Mouse (Mus musculus): ENCODE results near the gene Bach2.

Gene Bach2

DNA sequence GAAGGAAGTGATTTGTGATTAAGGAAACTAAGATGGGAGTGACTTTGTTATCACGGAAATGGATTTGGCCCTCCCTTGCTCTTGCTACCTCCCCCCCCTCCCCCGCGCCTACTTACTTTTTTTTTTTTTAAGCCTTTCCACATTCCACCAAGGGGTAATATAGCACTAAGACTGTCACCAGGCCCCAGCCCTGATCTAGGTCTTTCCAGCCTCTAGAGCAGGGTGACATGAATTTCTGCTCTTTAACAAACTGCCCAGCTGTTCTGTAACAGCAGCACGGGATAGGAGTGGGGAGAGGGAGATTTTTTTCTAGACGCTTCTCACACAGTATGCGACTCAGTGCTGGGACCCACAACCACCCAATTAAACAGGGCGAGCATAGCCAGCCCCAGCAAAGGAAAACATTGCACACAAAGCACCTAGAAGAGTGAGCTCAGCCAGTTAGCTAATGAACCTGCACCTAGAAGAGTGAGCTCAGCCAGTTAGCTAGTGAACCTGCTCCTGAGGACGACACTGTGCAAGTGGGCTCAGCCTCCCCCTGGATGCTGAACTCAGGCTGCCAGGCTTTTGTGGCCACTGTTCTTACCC, 10.5 kb upstream of the Bach2 start:
- no peak for DNase-seq

DNA sequence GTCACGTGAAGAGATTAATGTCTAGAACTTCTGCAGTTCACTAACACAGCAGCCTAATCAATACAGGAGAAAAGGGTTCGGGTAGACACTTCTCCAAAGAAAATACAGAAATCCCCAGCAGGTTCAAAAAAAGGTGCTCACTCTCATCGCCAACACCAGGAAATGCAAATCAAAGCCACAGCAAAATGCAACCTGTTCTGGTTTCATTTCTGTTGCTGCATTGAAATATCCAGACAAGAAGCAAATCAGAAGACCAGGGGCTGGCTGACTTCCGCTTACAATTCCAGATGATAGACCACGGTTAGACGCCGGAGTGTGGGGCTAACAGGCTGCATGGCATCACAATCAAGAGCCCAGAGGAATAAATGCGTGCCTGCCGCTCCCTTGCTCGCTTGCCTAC, 9.3 kb upstream of the Bach2 start:
- no peak for DNase-seq

DNA sequence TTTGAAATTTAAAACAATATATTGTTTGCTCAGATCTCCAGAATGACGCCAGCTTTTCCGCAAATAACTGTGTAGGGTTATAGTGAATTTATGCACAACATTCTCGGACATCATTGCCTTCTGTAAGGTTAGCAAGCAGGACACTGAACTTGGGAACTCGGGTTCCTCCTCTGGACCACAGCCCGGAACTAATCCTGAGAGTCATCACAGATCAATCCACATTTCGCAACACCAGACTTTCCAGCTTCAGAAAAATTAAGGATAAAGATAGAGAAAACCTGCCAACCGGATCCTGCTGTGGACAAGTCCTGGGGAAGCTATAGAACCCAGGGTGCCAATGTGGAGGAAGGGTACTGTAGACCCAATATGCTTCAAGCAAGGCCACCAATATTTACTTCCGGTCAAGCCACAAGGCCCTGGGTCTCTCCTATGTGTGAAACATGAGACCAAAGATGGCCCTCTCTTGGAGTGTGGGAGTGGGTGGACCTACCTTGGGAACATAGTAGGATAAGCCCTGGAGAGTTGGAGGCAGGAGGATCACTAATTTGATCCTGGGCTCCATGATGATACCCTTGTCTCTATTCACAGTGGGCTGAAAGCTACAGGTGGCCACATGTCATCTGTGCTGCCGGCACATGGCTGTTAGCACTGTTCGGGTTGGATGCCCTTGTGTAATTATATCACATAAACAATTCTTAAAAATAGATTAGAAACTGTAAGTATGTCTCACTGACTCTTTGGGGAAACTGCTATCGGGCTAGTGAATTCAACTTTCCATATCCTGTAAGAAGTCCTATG, 7.1 kb upstream of the Bach2 start:
- DNase-seq = no peak

DNA sequence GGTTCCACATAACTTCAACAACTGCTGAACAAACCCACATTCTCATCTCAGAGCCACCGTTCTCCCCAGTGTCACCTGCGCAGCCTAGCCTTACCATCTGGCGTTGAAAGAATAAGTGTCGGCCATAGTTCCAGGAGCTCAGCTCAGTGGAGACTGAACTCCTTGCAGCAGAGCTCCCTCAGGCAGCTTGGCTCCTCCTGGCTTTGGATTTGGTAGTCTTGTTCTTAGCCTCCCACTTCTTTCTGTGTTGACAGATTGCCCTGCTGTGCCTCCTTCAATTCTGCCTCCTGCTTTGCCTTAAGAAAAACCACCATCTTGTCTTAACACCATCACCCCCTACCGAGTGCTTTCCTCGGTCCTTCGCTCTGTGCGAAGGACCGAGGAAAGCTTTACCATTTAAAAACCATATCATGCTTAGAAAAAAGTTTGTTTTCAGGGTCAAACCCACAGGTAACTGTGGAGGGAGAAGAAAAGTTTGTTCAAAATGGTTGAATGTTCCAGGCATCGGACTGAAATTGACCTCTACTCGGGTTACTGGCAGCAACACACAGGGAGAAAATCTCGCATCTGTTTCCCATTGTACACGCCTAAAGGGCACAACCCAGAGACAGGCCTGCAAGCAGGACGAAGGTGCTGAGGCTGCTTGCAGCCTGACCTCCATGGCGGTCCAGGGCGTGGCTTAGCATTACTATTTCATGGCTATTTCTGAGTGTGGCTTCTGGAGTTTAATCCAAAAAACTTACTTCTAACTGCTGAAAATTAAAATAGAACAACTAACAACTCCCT, 2.5 kb upstream of the Bach2 start:
- peak; percentile 57 for DNase-seq

DNA sequence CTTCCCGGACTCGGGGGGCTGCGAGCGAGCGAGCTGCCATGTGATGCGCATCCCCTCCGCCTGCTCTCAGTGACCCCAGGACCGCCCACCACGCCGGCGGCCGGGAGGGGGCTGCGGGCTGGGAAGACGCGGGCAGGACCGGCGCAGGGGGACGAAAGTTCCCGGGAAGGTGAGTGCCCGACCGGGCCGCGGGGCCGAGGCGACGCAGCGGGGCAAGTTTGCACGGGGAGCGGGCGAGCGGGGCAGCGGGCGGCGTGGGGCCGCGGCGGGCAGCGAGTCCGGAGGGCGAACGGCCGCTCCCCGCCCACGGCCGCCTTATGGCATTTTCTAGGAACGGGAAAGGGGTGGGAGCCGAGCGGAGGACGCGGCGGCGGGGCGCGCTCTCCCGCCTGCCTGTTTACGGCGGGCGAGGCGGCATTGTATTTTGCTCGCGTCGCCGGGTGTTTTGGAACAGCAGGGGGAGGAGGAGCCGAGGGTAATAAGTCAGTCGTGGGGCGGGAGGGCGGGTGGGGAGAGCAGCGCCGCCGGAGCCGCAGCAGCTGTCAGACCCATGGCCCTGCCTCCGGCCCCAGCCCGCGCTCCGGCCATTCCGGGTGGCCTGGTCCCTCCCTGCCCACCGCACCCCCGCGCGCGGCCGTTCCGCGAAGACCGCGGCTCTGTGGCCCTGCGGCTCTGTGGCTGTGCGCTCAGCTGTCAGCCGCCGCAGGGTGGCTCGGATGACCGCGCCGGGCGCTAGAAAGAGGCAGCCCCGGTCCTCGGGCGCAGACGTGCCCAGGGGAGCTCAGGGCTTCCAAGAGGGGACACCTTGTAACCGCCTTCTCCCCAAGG, 531 bp downstream of the Bach2 start:
- peak; percentile 46 for DNase-seq

DNA sequence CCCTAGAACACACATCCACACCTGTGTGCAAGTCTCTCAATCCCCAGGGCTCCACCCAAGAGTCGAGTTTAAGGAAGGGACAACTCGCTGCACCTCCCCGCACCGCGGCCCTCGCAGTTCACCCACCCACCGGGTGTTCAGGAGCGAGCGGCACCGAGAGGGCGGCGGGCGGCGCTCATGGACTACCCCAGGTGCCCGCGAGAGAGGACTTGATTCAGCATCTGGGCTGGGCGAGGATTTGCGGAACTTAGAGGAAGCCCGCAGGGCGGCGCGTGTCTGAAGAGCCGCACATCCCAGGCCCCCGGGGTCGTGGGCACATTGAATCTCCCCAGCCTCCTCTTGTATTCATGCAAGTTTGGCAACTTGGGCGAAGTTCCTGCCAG, 1.1 kb downstream of the Bach2 start:
- peak; percentile 48 for DNase-seq

DNA sequence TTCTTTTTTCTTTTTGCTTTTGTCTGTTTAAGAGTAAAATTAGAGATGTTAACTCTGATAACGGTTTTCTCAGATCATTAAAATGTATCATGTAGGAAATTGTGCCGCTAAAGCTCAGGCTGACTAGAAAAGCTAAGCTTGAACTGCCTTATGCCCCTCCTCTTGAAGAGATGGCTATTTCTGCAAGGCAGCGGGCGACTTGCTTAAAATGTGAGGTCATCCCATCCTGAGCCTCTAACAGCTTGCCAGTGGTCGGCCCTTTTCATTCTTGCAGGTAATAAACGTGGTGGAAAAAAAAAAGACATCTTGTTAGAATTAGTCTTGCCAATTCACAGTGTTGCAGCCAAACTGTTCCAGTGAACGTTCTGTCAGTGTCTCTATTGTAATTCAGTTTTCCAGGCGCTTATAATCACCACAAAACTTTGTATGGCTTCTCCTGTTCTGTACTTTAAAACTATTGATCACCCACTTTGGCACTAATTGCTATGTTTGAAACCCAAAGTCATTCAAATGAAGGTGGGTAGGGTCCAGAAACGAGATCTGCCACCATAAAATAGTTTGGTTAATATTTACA, 1.9 kb downstream of the Bach2 start:
- no peak for DNase-seq

DNA sequence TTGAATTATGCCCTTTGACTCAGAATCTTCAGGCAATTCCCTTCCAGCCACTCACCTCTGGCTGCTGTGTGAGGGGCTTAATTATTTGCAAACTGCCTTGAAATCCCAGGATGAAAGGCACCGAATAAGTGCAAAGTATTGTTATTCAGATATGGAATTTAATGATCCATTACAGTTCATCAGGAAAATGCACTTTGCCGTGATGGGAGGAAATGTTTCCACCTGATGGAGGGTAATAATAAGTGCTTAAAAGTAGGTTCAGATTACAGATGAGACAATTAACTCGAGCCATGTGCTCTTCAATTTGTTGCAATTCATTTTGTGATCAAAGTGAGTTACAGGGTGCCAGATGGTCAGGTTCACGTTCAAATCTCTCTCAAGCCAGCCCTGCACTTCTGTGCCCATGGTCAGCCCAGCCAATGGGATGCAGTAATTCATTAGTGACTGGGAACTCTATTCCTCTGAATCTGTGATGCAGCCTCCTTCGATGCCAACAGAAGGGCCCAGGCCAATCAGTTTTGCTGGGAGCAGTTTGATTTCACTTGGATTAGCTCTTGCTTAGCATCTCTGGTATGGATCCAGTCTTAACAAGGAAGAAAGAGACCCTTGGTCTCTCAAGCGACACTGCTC, 2.9 kb downstream of the Bach2 start:
- DNase-seq = no peak

DNA sequence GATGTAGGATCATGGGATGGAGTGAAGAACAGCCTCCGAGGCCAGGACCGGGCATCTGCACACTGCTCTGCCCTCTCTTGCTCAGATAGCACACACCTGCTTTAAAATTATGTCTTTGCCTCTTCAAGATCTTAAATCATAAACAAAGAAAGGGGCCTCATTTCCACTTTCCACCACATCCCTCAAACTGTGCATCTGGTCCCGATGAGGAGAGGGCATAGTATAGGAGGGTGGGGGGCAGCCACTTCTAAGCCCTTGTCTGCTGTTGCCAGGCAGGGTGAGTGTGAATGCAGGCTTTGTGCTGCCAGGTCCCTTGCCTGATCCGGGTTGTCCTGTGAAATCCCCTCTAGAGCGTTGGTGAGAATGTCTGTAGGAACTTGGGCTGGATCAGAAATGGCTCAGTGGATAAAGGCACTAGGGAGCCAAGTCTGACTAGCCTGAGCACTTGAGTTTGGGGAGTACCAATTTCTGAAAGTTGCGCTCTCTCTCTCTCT, 3.6 kb downstream of the Bach2 start:
- no peak for DNase-seq

DNA sequence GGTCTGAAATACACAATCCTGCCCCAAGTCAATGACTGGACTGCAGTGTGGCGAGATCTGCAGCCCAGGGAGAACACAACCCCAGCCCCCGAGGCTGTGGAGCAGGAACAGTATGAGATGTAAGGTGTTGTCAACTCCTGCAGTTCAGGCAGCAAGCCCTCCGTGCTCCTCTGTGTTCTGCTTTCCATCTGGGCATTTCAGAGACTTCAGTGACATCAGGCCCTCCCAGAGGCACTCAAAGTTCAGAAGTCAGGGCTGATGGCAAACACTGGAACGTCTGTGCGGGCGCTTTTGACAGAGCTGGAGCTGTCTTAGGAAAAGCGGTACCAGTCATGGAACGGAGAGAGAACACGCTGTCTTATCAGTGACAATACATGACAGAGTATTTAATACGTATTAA, 4.9 kb downstream of the Bach2 start:
- no peak for DNase-seq

DNA sequence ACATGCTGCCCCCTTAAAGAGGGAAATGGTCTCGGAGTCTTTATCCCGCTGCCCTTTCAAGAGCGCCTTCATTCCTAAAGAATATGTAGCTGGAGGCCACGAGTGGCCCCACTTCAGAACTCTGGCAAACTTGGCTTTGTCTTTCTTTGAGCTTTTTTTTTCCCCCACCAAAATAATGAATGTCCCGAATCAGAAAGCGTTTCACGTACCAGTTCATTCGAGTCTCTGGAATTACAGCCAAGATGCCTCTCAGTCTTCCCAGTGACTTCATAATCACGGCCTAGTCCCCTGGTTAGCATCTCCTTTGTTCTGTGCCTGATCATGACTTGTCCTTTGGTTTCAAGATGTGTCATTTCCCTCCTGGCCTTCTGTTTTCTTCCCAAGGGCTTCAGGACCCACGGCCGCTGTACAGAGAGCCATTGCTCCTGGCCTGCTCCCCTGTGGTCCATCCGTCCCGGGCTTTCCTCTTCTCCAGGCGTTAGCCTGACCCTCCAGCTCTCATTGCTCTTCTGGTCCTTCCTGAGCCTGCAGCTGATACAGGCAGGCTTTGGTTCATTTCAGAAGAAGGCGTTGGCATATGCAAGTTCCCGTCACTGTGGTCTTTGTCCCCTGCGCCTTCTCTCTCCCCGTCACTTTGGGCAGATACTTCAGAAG, 5.6 kb downstream of the Bach2 start:
- DNase-seq = no peak

DNA sequence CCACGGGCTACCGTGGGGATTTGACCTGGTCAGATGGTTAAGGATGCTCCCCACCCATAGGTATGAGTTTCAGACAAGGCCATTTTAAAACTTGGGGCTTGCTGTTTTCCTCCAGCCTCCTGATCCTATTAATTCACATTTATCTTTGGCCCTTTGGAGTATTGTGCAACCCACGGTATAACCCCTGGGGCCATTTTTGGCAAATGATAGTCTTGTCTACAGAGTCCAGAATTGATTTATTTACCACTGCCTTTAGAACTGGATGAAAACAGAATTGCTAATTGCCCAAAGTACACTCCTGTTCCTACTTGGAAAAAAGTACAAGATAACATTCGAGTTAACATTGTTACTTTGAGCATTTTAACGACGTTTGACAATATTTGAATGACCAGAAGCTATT, 7.0 kb downstream of the Bach2 start:
- DNase-seq = no peak

DNA sequence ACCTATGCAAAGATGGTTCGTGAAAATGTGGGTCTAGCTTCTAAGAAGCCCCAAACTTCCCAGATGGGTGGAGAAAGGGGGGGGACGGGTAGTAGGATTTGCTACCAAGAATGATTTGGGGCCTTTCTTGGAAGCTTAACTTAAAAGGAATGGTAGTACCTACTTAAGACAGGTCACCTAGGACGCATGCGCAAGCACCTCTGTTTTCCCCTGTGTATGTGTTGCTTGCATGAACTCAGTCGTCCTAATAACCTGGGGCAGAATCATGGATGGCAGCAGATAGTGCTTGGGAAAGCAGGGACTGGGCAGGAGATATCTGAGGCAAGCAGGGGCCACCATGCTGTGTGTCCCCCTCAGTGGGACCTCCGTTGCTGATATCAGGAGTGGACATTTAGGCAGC, 7.4 kb downstream of the Bach2 start:
- DNase-seq = no peak

DNA sequence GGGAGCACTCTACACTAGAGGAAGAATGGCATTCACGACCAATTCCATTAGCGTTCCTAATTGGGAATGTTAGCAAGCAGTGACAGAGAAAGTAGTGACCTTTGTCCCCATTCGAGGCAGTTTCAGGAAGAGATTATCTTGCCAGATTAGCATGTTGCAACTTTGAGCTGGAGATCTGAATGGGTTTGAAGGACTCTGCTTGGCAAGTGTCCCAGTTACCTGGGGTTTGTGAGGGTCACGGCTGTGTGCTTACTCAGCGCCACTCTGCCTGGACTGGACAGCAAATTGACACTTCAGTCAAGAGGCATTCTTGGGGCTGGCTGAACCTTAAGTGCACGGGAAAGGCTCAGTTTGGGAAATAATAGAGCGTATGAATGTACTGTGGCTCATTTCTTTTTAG, 8.2 kb downstream of the Bach2 start:
- no peak for DNase-seq

DNA sequence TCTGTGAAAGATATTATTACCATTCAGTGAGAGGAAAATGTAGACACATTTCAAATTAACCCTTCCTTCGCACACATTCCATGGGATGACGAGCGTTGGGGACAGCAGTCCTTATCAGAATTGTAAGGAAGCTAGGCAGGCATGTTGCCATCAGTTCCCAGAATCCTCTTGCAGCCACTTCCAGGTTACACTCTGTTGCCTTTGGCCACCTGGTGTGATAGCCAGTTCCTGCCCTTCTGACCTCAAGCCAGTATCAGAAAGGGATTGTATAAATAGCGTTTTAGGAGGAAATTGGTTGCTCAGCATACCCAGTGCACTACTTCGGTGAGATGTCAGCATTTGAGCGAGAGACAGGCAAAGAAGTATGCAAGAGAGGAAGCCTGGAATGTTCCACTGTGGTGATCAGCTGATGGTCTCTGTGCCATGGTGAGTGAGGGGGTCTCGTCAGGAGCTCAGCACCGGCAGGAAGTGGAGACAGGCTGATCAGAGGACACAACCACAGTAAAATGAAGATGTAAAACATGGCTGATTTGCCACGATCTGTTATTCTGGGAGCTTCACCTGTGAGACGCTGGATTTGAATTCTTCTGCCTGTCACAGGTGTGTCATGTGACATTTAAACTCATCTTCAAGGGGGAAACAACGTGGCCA, 9.0 kb downstream of the Bach2 start:
- DNase-seq = no peak

DNA sequence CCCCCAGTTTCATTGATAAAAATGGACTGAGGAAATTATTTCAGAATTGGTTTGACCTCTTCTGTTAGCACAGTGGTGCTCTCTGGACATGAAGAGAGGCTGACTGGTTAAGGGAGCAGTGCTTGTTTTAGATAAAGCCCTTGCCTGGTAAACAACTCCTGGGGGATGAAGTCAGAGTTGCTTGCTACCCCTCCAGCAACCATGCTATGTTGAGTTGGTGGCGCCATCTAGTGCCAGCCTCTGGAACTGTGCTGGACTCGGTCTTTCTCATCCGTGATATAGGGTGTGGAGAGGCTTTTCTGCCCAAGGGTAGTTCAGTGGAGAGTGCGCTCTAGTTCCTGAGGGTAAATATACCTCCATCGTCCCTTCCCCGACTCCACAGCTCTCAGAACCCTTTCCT, 9.6 kb downstream of the Bach2 start:
- peak; percentile 57 for DNase-seq

DNA sequence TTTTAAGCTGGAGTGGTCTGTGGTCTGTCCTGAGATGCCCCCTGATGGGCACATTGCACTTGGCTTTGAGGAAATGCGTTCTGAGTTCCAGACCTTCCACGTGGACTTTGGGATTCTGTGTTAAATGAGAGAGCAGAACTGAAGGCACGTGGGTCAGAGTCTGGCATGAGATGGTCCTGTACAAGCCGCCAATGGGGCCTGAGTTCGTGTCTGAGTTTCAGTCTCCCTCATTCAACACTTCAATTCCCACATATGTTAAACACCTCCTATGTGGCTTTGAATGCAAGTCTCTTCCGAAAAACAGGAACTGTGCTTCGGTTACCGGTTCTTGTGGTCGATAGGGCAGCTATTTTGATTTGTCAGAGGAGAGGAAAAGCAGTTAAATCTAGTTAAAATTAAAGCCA, 10.4 kb downstream of the Bach2 start:
- DNase-seq = no peak

DNA sequence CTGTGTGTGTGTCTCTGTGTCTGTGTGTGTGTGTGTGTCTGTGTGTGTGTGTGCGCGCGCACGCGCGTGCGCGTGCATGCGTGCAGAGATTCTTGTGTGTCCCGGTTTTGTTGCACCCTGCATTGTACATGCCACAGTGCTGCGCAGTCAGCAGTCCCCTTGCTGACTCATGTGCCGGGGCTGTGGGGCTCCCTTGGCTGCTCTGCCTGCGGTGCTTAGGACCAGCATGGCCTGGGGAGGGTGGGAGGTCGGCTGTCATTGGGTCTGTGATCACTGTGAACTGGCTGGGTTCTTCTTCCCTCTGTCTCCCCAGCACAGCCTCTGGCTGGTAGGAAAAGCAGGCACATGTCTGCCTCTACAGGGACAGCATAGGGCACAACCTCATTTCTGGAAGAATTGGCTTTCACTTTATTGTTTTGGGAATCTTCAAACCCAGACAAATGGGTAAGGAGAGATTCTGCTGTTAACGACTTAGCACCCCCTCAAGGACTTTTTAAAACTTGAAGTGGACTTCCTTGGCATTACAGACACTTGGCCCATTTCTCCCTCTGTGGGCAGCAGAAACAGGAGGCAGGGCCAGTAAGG, 11.2 kb downstream of the Bach2 start:
- peak; percentile 34 for DNase-seq

DNA sequence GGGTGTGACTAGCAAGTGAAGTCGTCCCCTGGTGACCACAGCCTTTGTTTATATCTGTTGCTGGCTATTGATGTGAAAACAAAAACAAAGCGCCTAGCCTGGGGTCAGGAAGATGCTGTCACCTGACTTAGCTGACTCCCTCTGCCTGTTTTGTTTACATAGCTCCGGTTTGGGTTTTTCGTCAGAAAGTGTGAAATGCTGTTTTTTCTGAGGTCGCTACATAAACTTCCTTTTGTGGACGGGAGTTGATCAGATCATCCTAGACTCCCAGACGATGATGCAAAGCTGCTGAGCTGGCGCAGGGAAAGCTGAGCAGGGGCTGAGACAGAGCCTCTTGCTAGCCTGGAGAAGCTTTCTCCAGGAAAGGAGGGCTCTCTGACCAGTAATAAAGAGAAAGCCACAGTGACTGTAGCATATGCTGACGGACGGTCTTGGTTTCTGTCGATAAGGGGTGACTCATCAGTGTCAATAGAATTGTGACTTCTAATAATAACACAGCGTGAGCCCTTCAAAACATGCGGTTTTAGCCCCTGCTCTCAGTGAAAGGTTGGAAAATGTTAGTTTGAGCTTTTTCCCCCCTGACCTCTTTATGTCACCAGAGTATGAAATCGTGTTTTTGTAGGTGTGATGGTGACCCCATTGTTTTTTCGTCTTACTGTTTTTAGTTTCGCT, 11.9 kb downstream of the Bach2 start:
- peak; percentile 58 for DNase-seq

DNA sequence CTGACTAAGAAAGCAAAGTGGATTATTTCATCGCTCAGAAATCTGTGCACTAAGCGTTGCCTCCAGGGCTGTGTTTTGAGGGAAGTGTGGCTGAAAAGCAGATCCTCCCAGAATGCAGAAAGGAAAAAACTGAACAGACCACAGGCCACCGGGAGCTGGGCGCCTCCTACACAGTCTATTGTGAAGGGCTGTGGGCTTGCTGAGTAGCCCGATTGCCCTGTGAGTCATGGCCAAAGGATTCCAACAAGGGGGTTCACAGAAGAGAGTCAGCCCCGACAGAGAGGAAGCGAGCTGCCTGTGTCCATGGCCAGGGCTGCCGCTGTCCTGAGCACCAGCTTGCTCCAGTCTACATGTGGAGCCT, 12.4 kb downstream of the Bach2 start:
- peak; percentile 71 for DNase-seq

Measured in layer of hippocampus, adult 9-11 months (tissue).